Mouse (Mus musculus) heart, embryonic 16.5 days (tissue): ENCODE results near the gene Epha10. TPM values are rescaled to one million over a fixed set of nuclear protein-coding genes. Genes with fewer than 3 reads are reported as not detected.

Experiments used
- ATAC-seq: fragments of 200-750 bp; cut with Nextera tagmentation; replicated peaks from 2 replicates; pipeline ENCODE4 v1.8.0; 2017; ENCODE audit warnings: moderate number of reproducible peaks; ENCODE audit not compliant: insufficient read depth, low FRiP score; ENCODE audit errors: extremely low read depth
- H3K27ac ChIP-seq: fragments of 300-500 bp; sonication (generic); 2 replicates; pipeline ENCODE4 v1.5.1; 2014; ENCODE audit warnings: mild to moderate bottlenecking, low read length, control low read depth, moderate library complexity
- H3K27me3 ChIP-seq: fragments of 300-500 bp; sonication (generic); 2 replicates; pipeline ENCODE4 v1.6.1; 2014; ENCODE audit warnings: low read length, mixed read lengths; ENCODE audit not compliant: control insufficient read depth, insufficient read depth
- H3K36me3 ChIP-seq: fragments of 300-500 bp; sonication (generic); 2 replicates; pipeline ENCODE4 v1.6.1; 2014; ENCODE audit not compliant: control insufficient read depth, insufficient read depth
- H3K4me1 ChIP-seq: fragments of 300-500 bp; sonication (generic); 2 replicates; pipeline ENCODE4 v1.6.1; 2014; ENCODE audit warnings: low read length, mixed read lengths; ENCODE audit not compliant: control insufficient read depth, insufficient read depth
- H3K4me2 ChIP-seq: fragments of 300-500 bp; sonication (generic); 2 replicates; pipeline ENCODE4 v1.6.1; 2014; ENCODE audit warnings: low read depth, mild to moderate bottlenecking, control low read depth, low read length
- H3K4me3 ChIP-seq: fragments of 300-500 bp; sonication (generic); 2 replicates; pipeline ENCODE4 v1.5.1; 2014; ENCODE audit warnings: mild to moderate bottlenecking, control low read depth, low read length
- H3K9ac ChIP-seq: fragments of 300-500 bp; sonication (generic); 2 replicates; pipeline ENCODE4 v1.6.1; 2014; ENCODE audit warnings: low read length, control low read depth
- H3K9me3 ChIP-seq: fragments of 300-500 bp; sonication (generic); replicated peaks from 2 replicates; pipeline ENCODE4 v1.6.1; 2016; ENCODE audit warnings: low read length; ENCODE audit not compliant: control insufficient read depth
- WGBS: fragments of 180-500 bp; shearing (Covaris S2); extraction: QIAGEN DNeasy Blood & Tissue Kit; methylation state at CpG from one replicate; pipeline ENCODE4 v1.1.7; 2014; 5-methylcytosine and 5-hydroxymethylcytosine counted together
- polyA plus RNA-seq: library from polyadenylated mRNA; unstranded; fragments of >200 nt; fragmentation: Nextera tagmentation; extraction: Ambion mirVana; gene quantifications from 2 replicates; pipeline ENCODE4 v1.2.1, GENCODE M21; 2015

Gene Epha10
- polyA plus RNA-seq, 1 experiment from 2014 or later, result 0.03 TPM

- H3K4me3 ChIP-seq, result peak within 1 kb of the TSS; percentile 98
- peak; percentile 72 for ATAC-seq
- WGBS, result under 1% methylated on average over 74 of the region's 75 CpGs
Observed at GRCm38 (mm10) chr4:124850933-124851658, 29.6 kb upstream of the Epha10 start, which contains the start of gene 1110065P20Rik. Gene 1110065P20Rik, minus strand, starts transcription at chr4:124851196.

GRCm38 (mm10) chr4:124856294-124856693 is 24.4 kb upstream of the Epha10 start:
- 91% methylated on average over 8 of the region's 8 CpGs for WGBS
- ATAC-seq, result no peak
- H3K4me2 ChIP-seq, result no peak overlapping the region

More at GRCm38 (mm10) chr4:124850933-124851658, 29.6 kb upstream of the Epha10 start, which contains the start of gene 1110065P20Rik:
- peaks cover 10% of the 10 kb centered on the region for H3K36me3 ChIP-seq
- H3K4me1 ChIP-seq, result peaks cover 18% of the 10 kb centered on the region
- peak within 1 kb of the TSS; percentile 86 for H3K4me2 ChIP-seq
- peak within 1 kb of the TSS; percentile 92 for H3K27ac ChIP-seq
- peak within 1 kb of the TSS; percentile 90 for H3K9ac ChIP-seq
- no peaks in the 10 kb centered on the region for H3K9me3 ChIP-seq
- no peaks in the 10 kb centered on the region for H3K27me3 ChIP-seq

DNA sequence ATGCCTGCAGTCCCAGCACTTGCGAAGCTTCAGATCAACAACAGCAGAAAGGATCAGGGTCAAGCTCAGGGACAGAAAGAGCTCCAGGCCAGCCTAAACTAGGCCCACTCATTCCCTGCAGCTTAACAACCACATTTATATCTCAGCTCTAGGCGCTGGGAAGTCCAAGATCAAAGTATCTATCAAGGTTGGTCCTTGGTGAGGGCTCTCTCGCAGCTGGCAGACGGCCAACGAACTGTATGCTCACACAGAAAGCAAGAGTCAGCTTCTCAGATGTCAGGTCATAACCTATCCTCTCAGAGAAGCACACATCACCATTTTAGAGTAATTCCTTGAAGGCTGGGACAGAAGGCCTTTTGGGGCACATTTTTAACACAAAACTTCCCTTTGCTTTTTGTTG is 22.3 kb upstream of the Epha10 start:
- Histone ChIP-seq H3K4me3 (no peak overlapping the region), H3K9me3 (no peaks in the 10 kb centered on the region), H3K27me3 (peaks cover 26% of the 10 kb centered on the region), H3K4me2 (no peak overlapping the region), H3K9ac (no peak overlapping the region), H3K27ac (no peak overlapping the region), H3K4me1 (0 out of 2 replicates have a peak, but pooled peaks cover 4% of the 10 kb centered on the region), H3K36me3 (peaks cover 12% of the 10 kb centered on the region)
- WGBS, result 37% methylated on average over 5 of the region's 5 CpGs
- ATAC-seq, result no peak

More at GRCm38 (mm10) chr4:124856294-124856693, 24.4 kb upstream of the Epha10 start:
- peaks cover 12% of the 10 kb centered on the region for H3K36me3 ChIP-seq
- no peak overlapping the region for H3K4me3 ChIP-seq
- no peak overlapping the region for H3K9ac ChIP-seq
- no peaks in the 10 kb centered on the region for H3K9me3 ChIP-seq
- H3K27me3 ChIP-seq, result peaks cover 8% of the 10 kb centered on the region
- H3K4me1 ChIP-seq, result peaks cover 11% of the 10 kb centered on the region
- H3K27ac ChIP-seq, result no peak overlapping the region

DNA sequence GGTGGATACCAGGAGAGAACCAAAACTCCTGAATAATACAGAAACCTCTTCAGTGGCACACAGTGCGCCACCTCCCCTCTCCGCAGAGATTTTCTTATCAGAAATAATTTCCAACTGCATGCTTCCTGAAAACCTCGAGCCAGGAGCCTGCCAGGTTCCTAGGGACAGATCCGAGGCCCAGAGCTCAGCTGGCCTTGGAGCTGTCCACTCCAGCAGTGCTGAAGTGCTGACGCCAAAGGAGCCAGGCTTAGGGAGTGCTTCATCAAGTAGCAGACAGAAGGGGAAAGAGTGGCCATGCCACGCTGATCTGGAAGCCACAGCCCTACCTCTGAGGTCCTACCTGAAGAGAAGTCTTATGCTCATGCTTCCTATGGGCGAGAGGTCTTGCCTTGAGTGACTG is 20.3 kb upstream of the Epha10 start:
- WGBS, result 3% methylated on average over 7 of the region's 7 CpGs
- Histone ChIP-seq H3K27me3 (peaks cover 30% of the 10 kb centered on the region), H3K4me3 (no peak overlapping the region), H3K36me3 (peaks cover 2% of the 10 kb centered on the region; the same call in 1 of the 2 replicates), H3K27ac (no peak overlapping the region), H3K9me3 (no peaks in the 10 kb centered on the region), H3K9ac (no peak overlapping the region), H3K4me2 (no peak overlapping the region), H3K4me1 (0 out of 2 replicates have a peak, but pooled peaks cover 4% of the 10 kb centered on the region)
- no peak for ATAC-seq

- H3K36me3 ChIP-seq, result no peaks in the 10 kb centered on the region
- no peak within 1 kb of the TSS for H3K27ac ChIP-seq
- H3K4me1 ChIP-seq, result 0 out of 2 replicates have a peak, but pooled peaks cover 4% of the 10 kb centered on the region
- peak within 1 kb of the TSS; percentile 69 for H3K4me2 ChIP-seq
- 4% methylated on average over 76 of the region's 77 CpGs for WGBS
- H3K4me3 ChIP-seq, result peak within 1 kb of the TSS; percentile 53
- no peaks in the 10 kb centered on the region for H3K9me3 ChIP-seq
- peaks cover 30% of the 10 kb centered on the region for H3K27me3 ChIP-seq
- peak within 1 kb of the TSS; percentile 43 for H3K9ac ChIP-seq
- ATAC-seq, result no peak
Observed at GRCm38 (mm10) chr4:124861283-124862188, 19.2 kb upstream of the Epha10 start, which contains the start of gene Maneal. Gene Maneal, minus strand, starts transcription at chr4:124862171.

DNA sequence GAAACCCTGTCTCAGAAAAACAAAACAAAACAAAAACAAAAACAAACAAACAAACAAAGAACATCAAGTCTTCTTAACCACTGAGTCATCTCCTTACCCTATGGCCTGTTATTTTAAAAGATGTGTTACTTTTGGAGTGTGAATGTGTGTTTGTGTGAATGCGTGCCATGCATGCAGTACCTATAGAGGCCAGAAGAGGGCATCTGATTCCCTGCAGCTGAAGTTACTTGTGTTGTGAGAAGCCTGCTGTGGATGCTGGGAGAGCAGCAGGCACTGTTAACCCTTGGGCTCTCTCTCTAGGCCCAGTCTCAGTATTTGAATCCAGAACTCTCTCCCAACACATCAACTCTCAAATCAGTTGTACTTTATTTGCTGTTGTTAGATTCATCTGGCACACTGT is 8.0 kb upstream of the Epha10 start:
- Histone ChIP-seq H3K9ac (no peak overlapping the region), H3K4me3 (no peak overlapping the region), H3K9me3 (peaks cover 4% of the 10 kb centered on the region; the same call in 1 of the 2 replicates), H3K4me2 (no peak overlapping the region), H3K36me3 (no peaks in the 10 kb centered on the region), H3K27ac (no peak overlapping the region), H3K27me3 (no peaks in the 10 kb centered on the region), H3K4me1 (no peaks in the 10 kb centered on the region)
- WGBS, result 96% methylated on average over 1 of the region's 1 CpGs
- no peak for ATAC-seq

DNA sequence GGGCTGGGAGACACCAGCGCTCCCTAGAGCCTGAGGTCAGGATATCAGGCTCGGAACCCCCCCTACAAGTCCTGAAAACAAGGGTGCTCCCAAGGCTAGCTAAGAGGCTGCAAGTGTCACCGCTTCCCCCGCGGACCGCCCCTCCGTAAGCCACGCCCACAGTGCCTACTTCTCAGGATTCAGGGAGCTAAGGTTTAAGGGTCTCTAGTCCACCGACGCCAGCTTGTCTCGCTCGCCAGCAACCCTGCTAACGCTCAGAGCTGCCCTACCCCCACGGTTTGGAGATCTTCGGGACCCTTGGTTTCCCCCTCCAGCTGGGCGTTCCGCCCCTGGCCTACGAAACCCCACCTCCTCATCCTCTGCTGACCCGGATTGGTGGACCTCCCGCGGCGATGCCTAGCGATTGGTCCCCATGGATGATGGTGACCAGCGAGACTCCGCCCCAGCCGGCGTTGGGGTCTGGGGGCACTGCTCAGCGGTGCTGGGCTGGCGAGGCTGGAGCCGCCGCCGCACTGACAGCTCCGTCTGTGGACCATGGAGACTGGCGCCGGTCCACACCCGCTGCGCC is 726 bp downstream of the Epha10 start:
- peaks cover 4% of the 10 kb centered on the region; the same call in 1 of the 2 replicates for H3K9me3 ChIP-seq
- no peak for ATAC-seq
- H3K4me2 ChIP-seq, result peak overlapping the region; percentile 44
- no peaks in the 10 kb centered on the region for H3K36me3 ChIP-seq
- H3K27ac ChIP-seq, result no peak overlapping the region
- H3K4me3 ChIP-seq, result peak overlapping the region; percentile 22
- peaks cover 70% of the 10 kb centered on the region for H3K27me3 ChIP-seq
- H3K4me1 ChIP-seq, result peaks cover 6% of the 10 kb centered on the region; the same call in 1 of the 2 replicates
- H3K9ac ChIP-seq, result no peak overlapping the region
- WGBS, result under 1% methylated on average over 37 of the region's 37 CpGs

DNA sequence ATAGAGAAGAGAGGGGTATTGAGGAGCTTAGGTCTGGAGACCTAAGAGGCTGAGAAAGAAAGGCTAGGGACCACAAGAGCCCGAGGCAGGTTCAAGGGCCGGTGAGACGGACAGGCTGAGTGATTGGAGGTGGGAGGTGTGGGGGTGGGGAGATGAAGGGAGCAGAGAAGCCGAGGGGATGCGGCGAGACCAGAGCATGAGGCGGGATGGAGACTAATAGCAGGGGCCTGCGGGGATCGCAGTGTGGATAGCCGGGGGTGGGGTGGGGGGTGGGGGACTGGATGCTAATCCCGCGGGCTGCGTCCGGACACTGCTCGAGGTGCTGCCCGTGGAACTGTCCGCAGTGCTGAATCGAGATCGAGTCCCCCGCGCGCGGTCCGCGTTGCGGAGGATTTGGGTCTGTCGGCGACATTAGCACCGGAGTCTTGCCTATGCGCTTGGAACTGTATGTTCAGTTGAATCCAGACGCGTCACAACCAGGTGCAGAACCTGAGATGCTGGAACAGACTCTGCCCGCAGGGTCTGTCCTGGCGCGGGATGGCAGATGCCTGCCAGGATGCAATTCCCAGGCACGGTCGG is 1.5 kb downstream of the Epha10 start:
- no peak for ATAC-seq
- no peak overlapping the region for H3K9ac ChIP-seq
- no peak overlapping the region for H3K4me2 ChIP-seq
- no peak overlapping the region for H3K27ac ChIP-seq
- H3K4me3 ChIP-seq, result no peak overlapping the region
- 2% methylated on average over 36 of the region's 37 CpGs for WGBS
- H3K9me3 ChIP-seq, result peaks cover 4% of the 10 kb centered on the region; the same call in 1 of the 2 replicates
- peaks cover 6% of the 10 kb centered on the region; the same call in 1 of the 2 replicates for H3K4me1 ChIP-seq
- peaks cover 72% of the 10 kb centered on the region for H3K27me3 ChIP-seq
- H3K36me3 ChIP-seq, result no peaks in the 10 kb centered on the region
